21 mouse cellular contexts compared by ENCODE assay signal in genomic region chr11:23732840-23733239, GRCm38 (mm10).
"Had no signal": no experiment of that assay in that cellular context is flagged by ENCODE, and none has a peak within 500 bp of the region (broad histone marks: within the 10 kb centered on the region; RNA-seq: fewer than 3 reads in every experiment).

No protein-coding gene starts in this region.

- DNase-seq: kidney, adult 11 months; kidney, adult 8-10 months; kidney, postnatal 10 days; kidney, postnatal 36 days; liver; retina, postnatal 1 day; right cerebral cortex, postnatal 25 days; spleen, adult 18-20 months; thymus, adult 18-20 months; thymus, postnatal 36 days had no signal

- H3K9ac ChIP-seq: intestine, embryonic 15.5 days; kidney, embryonic 15.5 days; limb, embryonic 13.5 days; liver, embryonic 12.5 days; liver, embryonic 15.5 days; midbrain, embryonic 12.5 days; midbrain, embryonic 15.5 days; neural tube, embryonic 13.5 days had no signal

- ATAC-seq: intestine, embryonic 15.5 days; liver, embryonic 12.5 days; midbrain, embryonic 15.5 days had no signal

- H3K9me3 ChIP-seq: intestine, embryonic 15.5 days; kidney, embryonic 15.5 days; limb, embryonic 10.5 days; limb, embryonic 13.5 days; liver, embryonic 12.5 days; liver, embryonic 15.5 days; midbrain, embryonic 12.5 days; midbrain, embryonic 15.5 days; neural tube, embryonic 13.5 days had no signal

- H3K4me2 ChIP-seq: intestine, embryonic 15.5 days; kidney, embryonic 15.5 days; limb, embryonic 13.5 days; liver, embryonic 12.5 days; liver, embryonic 15.5 days; midbrain, embryonic 12.5 days; midbrain, embryonic 15.5 days; neural tube, embryonic 13.5 days had no signal

- H3K4me1 ChIP-seq: intestine, embryonic 15.5 days; kidney, embryonic 15.5 days; limb, embryonic 10.5 days; limb, embryonic 13.5 days; liver, embryonic 15.5 days; midbrain, embryonic 12.5 days; midbrain, embryonic 15.5 days; neural tube, embryonic 13.5 days had no signal

- H3K27me3 ChIP-seq: intestine, embryonic 15.5 days; kidney, embryonic 15.5 days; limb, embryonic 13.5 days; liver, embryonic 12.5 days; liver, embryonic 15.5 days; midbrain, embryonic 12.5 days; midbrain, embryonic 15.5 days; neural tube, embryonic 13.5 days had no signal

- H3K4me3 ChIP-seq: intestine, embryonic 15.5 days; kidney, embryonic 15.5 days; limb, embryonic 10.5 days; limb, embryonic 13.5 days; liver, embryonic 12.5 days; liver, embryonic 15.5 days; midbrain, embryonic 12.5 days; midbrain, embryonic 15.5 days; myocyte; neural tube, embryonic 13.5 days had no signal

- H3K27ac ChIP-seq: intestine, embryonic 15.5 days; kidney, embryonic 15.5 days; limb, embryonic 10.5 days; limb, embryonic 13.5 days; liver, embryonic 12.5 days; liver, embryonic 15.5 days; macrophage; midbrain, embryonic 12.5 days; midbrain, embryonic 15.5 days; neural tube, embryonic 13.5 days had no signal
